Mouse (Mus musculus) G1E-ER4 (cell line): ENCODE data around the gene Gm9747. TPM values are rescaled to one million over a fixed set of nuclear protein-coding genes. Genes with fewer than 3 reads are reported as not detected.

Experiments used
- GATA1 ChIP-seq: IDR thresholded peaks from one replicate; pipeline ENCODE4 v1.8.0; 2012; ENCODE audit warnings: low read length, inconsistent platforms
- polyA plus RNA-seq: library from polyadenylated mRNA; stranded (reverse); fragments of >175 nt; gene quantifications from 2 replicates; pipeline ENCODE4 v1.2.3, GENCODE M21; 2012

Gene Gm9747
- not detected in 2 replicates for polyA plus RNA-seq

GRCm38 (mm10) chr1:82232812-82233211 lies at the start of gene Gm9747:
Gene Gm9747, plus strand, starts transcription at chr1:82233112.
- TF ChIP-seq GATA1 = no peak

GRCm38 (mm10) chr1:82183913-82184442 lies 48.9 kb upstream of the Gm9747 start:
- no peak for TF ChIP-seq GATA1

GRCm38 (mm10) chr1:82188549-82189231 lies 44.2 kb upstream of the Gm9747 start:
- no peak for TF ChIP-seq GATA1

GRCm38 (mm10) chr1:82189516-82189915 lies 43.4 kb upstream of the Gm9747 start:
- no peak for TF ChIP-seq GATA1

GRCm38 (mm10) chr1:82191579-82191978 lies 41.3 kb upstream of the Gm9747 start:
- no peak for TF ChIP-seq GATA1

- no peak for TF ChIP-seq GATA1
These were observed 33.0 kb upstream of the Gm9747 start for GRCm38 (mm10) chr1:82199918-82200317.

- TF ChIP-seq GATA1 = no peak
These were observed 32.3 kb upstream of the Gm9747 start for GRCm38 (mm10) chr1:82200636-82201035.

- TF ChIP-seq GATA1 = no peak
These were observed 25.4 kb upstream of the Gm9747 start for GRCm38 (mm10) chr1:82207511-82207910.

GRCm38 (mm10) chr1:82220673-82221396 lies 12.1 kb upstream of the Gm9747 start:
- TF ChIP-seq GATA1 = no peak

GRCm38 (mm10) chr1:82221462-82221861 lies 11.4 kb upstream of the Gm9747 start:
- no peak for TF ChIP-seq GATA1

GRCm38 (mm10) chr1:82223042-82223795 lies 9.7 kb upstream of the Gm9747 start:
- TF ChIP-seq GATA1 = no peak

GRCm38 (mm10) chr1:82228841-82229240 lies 4.1 kb upstream of the Gm9747 start:
- TF ChIP-seq GATA1 = no peak

GRCm38 (mm10) chr1:82234616-82235015 lies 1.7 kb downstream of the Gm9747 start:
- TF ChIP-seq GATA1 = no peak

- TF ChIP-seq GATA1 = no peak
These were observed 2.7 kb downstream of the Gm9747 start for GRCm38 (mm10) chr1:82235455-82236104.

GRCm38 (mm10) chr1:82238245-82238644 lies 5.3 kb downstream of the Gm9747 start:
- no peak for TF ChIP-seq GATA1
